ENCODE assay signal across 20 mouse cellular contexts in the genomic region with DNA sequence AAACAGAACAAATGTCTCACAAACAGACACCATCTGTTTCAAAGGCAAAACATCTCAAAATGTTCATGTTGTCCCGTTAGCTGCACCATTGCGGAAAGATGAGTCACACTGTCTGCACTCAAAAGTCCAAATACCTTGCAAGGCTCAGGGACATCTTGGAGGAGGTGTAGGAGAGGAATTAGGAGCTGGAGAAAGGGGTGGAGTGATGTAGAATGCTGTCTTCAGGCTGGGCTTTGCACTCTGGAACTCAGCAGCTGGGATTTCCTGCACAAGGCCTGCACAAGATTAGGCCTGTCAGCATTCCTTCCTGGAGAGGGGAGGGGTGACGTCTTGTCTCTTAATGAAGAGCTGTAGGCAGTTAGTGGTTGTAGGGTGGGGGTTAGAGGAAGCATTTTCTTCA. TPM values are rescaled to one million over a fixed set of nuclear protein-coding genes. Genes with fewer than 3 reads are reported as not detected.
DNase-seq lines count a peak whose midpoint lies in the region; ATAC-seq and TF ChIP-seq lines count a peak whose summit lies in the region.
"Had no signal": no experiment of that assay in that cellular context is flagged by ENCODE, and none has a peak within 500 bp of the region (broad histone marks: within the 10 kb centered on the region; RNA-seq: fewer than 3 reads in every experiment).

No protein-coding gene starts in this region.

- no peak for TF ChIP-seq CTCF in heart, postnatal 0 days (IDR thresholded peaks at IDR 0.05; ENCODE audit: low read depth)

- 47% methylated on average over 3 of the region's 3 CpGs for WGBS in heart, postnatal 0 days
- 58% methylated on average over 3 of the region's 3 CpGs for WGBS in liver, embryonic 16.5 days (ENCODE audit: insufficient replicate concordance)
- WGBS in limb, embryonic 14.5 days = 61% methylated on average over 3 of the region's 3 CpGs

- peak; percentile 29 for DNase-seq in embryo, embryonic 10 days (ENCODE audit: low spot score)
- DNase-seq in embryo, embryonic 10.5 days (ENCODE audit: low spot score) = no peak
- no peak for DNase-seq in heart, postnatal 0 days (ENCODE audit: low spot score)
- DNase-seq in heart, adult 9 months (ENCODE audit: low spot score in 2 of 2) = no peak
- no peak for DNase-seq in liver
- DNase-seq in limb, embryonic 14.5 days (ENCODE audit: low spot score) = no peak
- no peak for DNase-seq in cerebellum, adult 18-20 months
- DNase-seq: cerebellum, adult 11 months; gastrocnemius, postnatal 25 days; kidney, adult 8-10 months; right cerebral cortex, postnatal 25 days; thymus, adult 2 months had no signal

- no peak overlapping the region for H3K9ac ChIP-seq in heart, postnatal 0 days (replicated peaks; ENCODE audit: low read depth, low read length)
- no peak overlapping the region for H3K9ac ChIP-seq in liver, embryonic 16.5 days (ENCODE audit: low read depth, low read length)
- H3K9ac ChIP-seq in limb, embryonic 14.5 days (ENCODE audit: low read depth, low read length, severe bottlenecking) = no peak overlapping the region
- H3K9ac ChIP-seq: forebrain, embryonic 13.5 days; hindbrain, embryonic 13.5 days; liver, embryonic 15.5 days had no signal

- no peak for TF ChIP-seq EP300 in heart, postnatal 0 days (IDR thresholded peaks at IDR 0.05; ENCODE audit: low read depth)

- no peak overlapping the region for H3K4me3 ChIP-seq in heart, postnatal 0 days (ENCODE audit: low read depth, low read length)
- no peak overlapping the region for H3K4me3 ChIP-seq in liver, embryonic 16.5 days (ENCODE audit: low read depth, low read length)
- H3K4me3 ChIP-seq in limb, embryonic 14.5 days (replicated peaks; ENCODE audit: low read length) = no peak overlapping the region
- H3K4me3 ChIP-seq: forebrain, embryonic 13.5 days; hindbrain, embryonic 13.5 days; liver, embryonic 15.5 days had no signal

- H3K27me3 ChIP-seq in heart, postnatal 0 days (ENCODE audit: control insufficient read depth, insufficient read depth, low read length) = no peaks in the 10 kb centered on the region
- H3K27me3 ChIP-seq in liver, embryonic 16.5 days (ENCODE audit: control insufficient read depth, insufficient read depth, low read depth, low read length) = no peaks in the 10 kb centered on the region
- H3K27me3 ChIP-seq in limb, embryonic 14.5 days (ENCODE audit: control insufficient read depth, insufficient read depth, low read length) = no peaks in the 10 kb centered on the region
- H3K27me3 ChIP-seq: forebrain, embryonic 13.5 days; hindbrain, embryonic 13.5 days; liver, embryonic 15.5 days had no signal

- no peak for TF ChIP-seq POLR2A in limb, embryonic 14.5 days (IDR thresholded peaks at IDR 0.05; ENCODE audit: borderline replicate concordance, extremely low read depth, insufficient read depth, insufficient read length)

- peaks cover 16% of the 10 kb centered on the region for H3K4me1 ChIP-seq in heart, postnatal 0 days (ENCODE audit: control insufficient read depth, insufficient read depth)
- no peaks in the 10 kb centered on the region for H3K4me1 ChIP-seq in liver, embryonic 16.5 days (ENCODE audit: control insufficient read depth, low read depth, low read length)
- peaks cover 11% of the 10 kb centered on the region for H3K4me1 ChIP-seq in limb, embryonic 14.5 days (ENCODE audit: control insufficient read depth, insufficient read depth, low read length)
- H3K4me1 ChIP-seq: liver, embryonic 15.5 days had no signal

- no peak overlapping the region for H3K27ac ChIP-seq in heart, postnatal 0 days (ENCODE audit: low read depth)
- no peak overlapping the region for H3K27ac ChIP-seq in liver, embryonic 16.5 days (ENCODE audit: low read length)
- H3K27ac ChIP-seq in limb, embryonic 14.5 days (replicated peaks; ENCODE audit: low read depth, low read length) = no peak overlapping the region
- H3K27ac ChIP-seq: forebrain, embryonic 13.5 days; hindbrain, embryonic 13.5 days; liver, embryonic 15.5 days had no signal

- no peaks in the 10 kb centered on the region for H3K9me3 ChIP-seq in heart, postnatal 0 days (replicated peaks; ENCODE audit: control insufficient read depth, low read length)
- no peaks in the 10 kb centered on the region for H3K9me3 ChIP-seq in liver, embryonic 16.5 days (replicated peaks; ENCODE audit: control insufficient read depth, low read length)
- H3K9me3 ChIP-seq in limb, embryonic 14.5 days (ENCODE audit: control insufficient read depth, low read length) = no peaks in the 10 kb centered on the region
- H3K9me3 ChIP-seq: forebrain, embryonic 13.5 days; hindbrain, embryonic 13.5 days; liver, embryonic 15.5 days had no signal

- no peak overlapping the region for H3K4me2 ChIP-seq in heart, postnatal 0 days (ENCODE audit: low read depth, low read length)
- no peak overlapping the region for H3K4me2 ChIP-seq in liver, embryonic 16.5 days (ENCODE audit: low read depth, low read length)
- H3K4me2 ChIP-seq in limb, embryonic 14.5 days (replicated peaks; ENCODE audit: low read depth, low read length, severe bottlenecking) = no peak overlapping the region
- H3K4me2 ChIP-seq: forebrain, embryonic 13.5 days; hindbrain, embryonic 13.5 days; liver, embryonic 15.5 days had no signal

- peak; percentile 43 for ATAC-seq in heart, postnatal 0 days (ENCODE audit: insufficient read depth, low read depth)
- ATAC-seq in liver, embryonic 16.5 days (ENCODE audit: low read depth) = peak; percentile 24; the same call in 1 of the 2 replicates
- ATAC-seq in limb, embryonic 14.5 days (ENCODE audit: low FRiP score, low read depth) = 0 out of 2 replicates have a peak, but pooled peaks have one; percentile 21
- ATAC-seq: forebrain, embryonic 13.5 days had no signal

- H3K36me3 ChIP-seq in heart, postnatal 0 days (replicated peaks; ENCODE audit: control insufficient read depth, insufficient read depth, low read length) = peaks cover 14% of the 10 kb centered on the region
- H3K36me3 ChIP-seq in liver, embryonic 16.5 days (ENCODE audit: control insufficient read depth, insufficient read depth) = no peaks in the 10 kb centered on the region
- H3K36me3 ChIP-seq in limb, embryonic 14.5 days (ENCODE audit: control insufficient read depth, insufficient read depth, low read length) = no peaks in the 10 kb centered on the region; the same call in 1 of the 2 replicates
- H3K36me3 ChIP-seq: hindbrain, embryonic 13.5 days; liver, embryonic 15.5 days had no signal

RNA-seq across cellular contexts. Expression of a gene that starts 30.3 kb away (rescaled TPM):
- total RNA-seq in heart, postnatal 0 days (2014; rRNA removed; ENCODE audit: low replicate concordance) = not detected in 2 replicates
- 0.07 TPM in 2 replicates for polyA plus RNA-seq in heart, postnatal 0 days (2015; fragmentation: Nextera tagmentation; extraction: Ambion mirVana)
- polyA plus RNA-seq in liver, embryonic 16.5 days (2015; fragmentation: Nextera tagmentation; extraction: Ambion mirVana) = 0.04 TPM in 1 of 2 replicates, not detected in the other
- not detected in 2 replicates for polyA plus RNA-seq in limb, embryonic 14.5 days (2012; rRNA removed)
- polyA plus RNA-seq in limb, embryonic 14.5 days (2014; fragmentation: Nextera tagmentation; extraction: Ambion mirVana) = 0.21 and 0.56 TPM in 2 replicates
- total RNA-seq: adrenal gland, postnatal 4 days; gastrocnemius, postnatal 25 days; layer of hippocampus, postnatal 10 days; megakaryocyte-erythroid progenitor cell, adult 5-6 weeks had no signal
- polyA plus RNA-seq: embryonic facial prominence, embryonic 11.5 days; hindbrain, embryonic 13.5 days; thymus, adult 2 months had no signal

RNA-seq across cellular contexts. Expression of a gene that starts 47.8 kb away (rescaled TPM):
- total RNA-seq in heart, postnatal 0 days (2014; rRNA removed; ENCODE audit: low replicate concordance) = 0.97 TPM in 1 of 2 replicates, not detected in the other
- 0.21 and 0.48 TPM in 2 replicates for polyA plus RNA-seq in heart, postnatal 0 days (2015; fragmentation: Nextera tagmentation; extraction: Ambion mirVana)
- 0.22 and 0.41 TPM in 2 replicates for polyA plus RNA-seq in liver, embryonic 16.5 days (2015; fragmentation: Nextera tagmentation; extraction: Ambion mirVana)
- 0.99 and 1.3 TPM in 2 replicates for polyA plus RNA-seq in limb, embryonic 14.5 days (2012; rRNA removed)
- 1.3 and 1.4 TPM in 2 replicates for polyA plus RNA-seq in limb, embryonic 14.5 days (2014; fragmentation: Nextera tagmentation; extraction: Ambion mirVana)

RNA-seq across cellular contexts. Expression of a gene that starts 58.0 kb away (rescaled TPM):
- 17.6 and 24.2 TPM in 2 replicates for total RNA-seq in heart, postnatal 0 days (2014; rRNA removed; ENCODE audit: low replicate concordance)
- polyA plus RNA-seq in heart, postnatal 0 days (2015; fragmentation: Nextera tagmentation; extraction: Ambion mirVana) = 196 and 197 TPM in 2 replicates
- 42.3 and 47.1 TPM in 2 replicates for polyA plus RNA-seq in liver, embryonic 16.5 days (2015; fragmentation: Nextera tagmentation; extraction: Ambion mirVana)
- 17.3 and 33.4 TPM in 2 replicates for polyA plus RNA-seq in limb, embryonic 14.5 days (2012; rRNA removed)
- polyA plus RNA-seq in limb, embryonic 14.5 days (2014; fragmentation: Nextera tagmentation; extraction: Ambion mirVana) = 93.2 and 104 TPM in 2 replicates
